Mouse (Mus musculus) left cerebral cortex, postnatal 14 days (tissue): ENCODE measurements around the gene Gm11172. TPM values are rescaled to one million over a fixed set of nuclear protein-coding genes. Genes with fewer than 3 reads are reported as not detected.
A peak's percentile ranks its signal among the peaks of the same experiment; 100 is the strongest.
"Not testable (repeated sequence)": the region's sequence is repeated elsewhere in the genome, so short reads cannot be mapped to it uniquely, and the experiment has no call there.

ENCODE experiments used
- DNase-seq, 2 experiments: peaks; one replicate each; pipeline ENCODE4 v3.0.0; 2021 to 2022; ENCODE audit warnings: low spot score in 2 of 2, mixed read lengths in 1 of 2
- intact Hi-C: fragments of 180-260 bp; cut with DNase I; formaldehyde crosslinking; loops from one replicate; pipeline ENCODE4 v1.15.1; 2025
- total RNA-seq, 2 experiments: library from RNA; stranded (reverse); gene quantifications; 2 replicates each; pipeline ENCODE4 v1.2.3; 2021

The Gm11172 gene
- total RNA-seq, 2 experiments from 2014 or later, result not detected

- intact Hi-C loops, result loop anchor here (2.0 to 5.0 kb wide), 2 partner anchors 117 to 211 kb away; no protein-coding TSS in a partner anchor
- DNase-seq, result peak; percentile 36 to 51
Observed at GRCm38 (mm10) chr16:10783883-10784792, 28.6 kb upstream of the Gm11172 start.

DNA sequence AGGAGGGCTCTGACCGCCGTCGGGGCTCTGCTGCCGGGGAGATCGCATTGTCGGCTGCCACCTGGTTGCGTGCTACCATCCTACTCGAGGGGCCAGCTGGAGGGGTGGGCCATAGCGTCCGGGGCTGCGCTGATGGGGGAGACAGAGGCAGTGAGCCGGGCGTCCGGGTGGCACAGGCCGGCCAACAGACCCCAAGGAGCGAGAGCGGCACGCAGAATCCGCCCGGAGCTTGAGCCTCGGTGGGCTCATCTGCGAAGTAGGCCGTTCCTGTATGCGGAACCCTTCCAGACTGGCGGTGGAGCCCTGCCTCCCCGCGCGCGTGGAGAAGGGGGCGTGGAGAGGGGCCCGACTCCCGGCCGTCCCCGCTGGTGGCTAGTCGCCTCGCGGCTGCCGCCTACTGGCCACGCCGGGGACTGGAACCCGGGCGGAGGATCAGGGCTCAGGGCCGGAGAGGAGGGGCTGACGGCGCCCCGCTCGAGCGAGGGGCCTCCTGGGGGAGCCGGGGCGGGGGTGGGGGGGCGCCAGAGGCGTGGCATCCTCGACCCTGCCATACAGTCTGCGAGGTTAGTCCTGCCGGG, 27.8 kb upstream of the Gm11172 start:
- peak; percentile 87 to 88 for DNase-seq
- intact Hi-C loops, result loop anchor here (2.0 to 5.0 kb wide), 5 partner anchors 52 to 212 kb away; partner anchors contain the start of gene Rmi2

DNA sequence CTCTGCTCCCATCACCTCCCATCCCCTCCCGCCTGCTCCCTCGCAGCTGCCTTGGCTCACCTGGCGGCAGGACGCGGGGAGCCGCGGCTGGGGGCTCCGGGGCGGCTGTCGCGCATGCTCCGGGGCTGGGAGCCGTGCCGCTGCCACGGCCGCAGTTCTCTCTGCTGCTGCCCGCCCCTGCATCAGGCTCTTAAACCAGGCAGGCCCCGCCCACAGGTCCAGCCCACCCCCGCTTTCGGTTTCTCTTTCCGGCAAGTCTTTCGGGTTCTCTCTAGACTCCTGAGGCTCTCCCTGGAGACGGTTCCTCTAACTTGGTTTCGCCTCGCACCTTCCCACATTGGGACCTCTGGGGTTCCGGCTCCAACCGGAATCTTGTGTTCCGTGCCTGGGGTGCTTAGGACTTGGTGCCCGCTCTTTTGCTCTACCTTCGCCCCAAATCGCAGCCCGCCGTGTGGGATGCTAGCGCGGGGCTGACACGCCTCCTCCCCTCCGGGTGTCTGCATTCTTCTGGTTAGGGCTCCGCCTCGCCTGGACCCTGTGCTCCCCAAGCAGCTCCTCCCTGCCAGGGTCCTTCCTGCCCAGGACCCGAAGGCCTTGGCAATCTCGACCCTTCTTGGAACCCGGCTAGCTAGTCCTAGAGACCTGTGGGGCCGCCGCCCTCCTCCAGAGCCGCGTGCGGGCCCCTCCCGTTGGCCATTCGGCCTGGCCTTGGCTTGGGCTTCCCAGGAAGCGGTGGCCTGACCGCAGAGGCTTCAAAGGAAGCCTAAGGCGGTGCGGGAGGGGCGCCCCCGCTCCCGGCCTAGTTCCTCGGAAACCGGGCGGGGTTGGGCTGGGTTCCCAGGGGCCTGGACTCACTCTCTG, 27.1 kb upstream of the Gm11172 start, which contains the start of gene Socs1:
Gene Socs1 (minus strand): TSS at position 166 of the 861 bp plus-strand sequence.
- intact Hi-C loops, result loop anchor here (2.0 to 5.0 kb wide), 4 partner anchors 52 to 213 kb away; partner anchors contain the start of gene Rmi2
- DNase-seq, result peak; percentile 81 to 82

DNA sequence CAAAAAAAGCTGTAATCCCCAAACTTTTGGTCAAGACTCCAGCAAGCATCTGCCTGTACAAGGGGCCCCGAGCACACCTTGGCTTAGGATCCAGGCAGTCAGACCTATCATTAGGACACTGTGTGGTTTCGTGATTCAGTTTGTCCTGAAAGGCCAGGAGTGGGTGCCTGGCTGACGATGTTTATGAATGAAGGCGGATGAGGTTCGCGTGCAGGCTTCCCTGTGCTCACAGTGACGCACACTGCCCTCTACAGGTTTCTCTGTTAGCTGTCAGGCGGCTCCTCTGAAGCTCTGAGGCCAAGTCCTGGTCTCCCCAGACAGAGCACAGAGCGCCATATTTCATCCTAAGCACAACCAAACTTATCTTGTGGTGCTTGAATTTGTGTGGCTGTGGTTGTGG, 26.4 kb upstream of the Gm11172 start:
- intact Hi-C loops, result loop anchor here (5.0 kb wide), 3 partner anchors 51 to 199 kb away; partner anchors contain the start of gene Rmi2
- peak; percentile 83 to 90 for DNase-seq

DNA sequence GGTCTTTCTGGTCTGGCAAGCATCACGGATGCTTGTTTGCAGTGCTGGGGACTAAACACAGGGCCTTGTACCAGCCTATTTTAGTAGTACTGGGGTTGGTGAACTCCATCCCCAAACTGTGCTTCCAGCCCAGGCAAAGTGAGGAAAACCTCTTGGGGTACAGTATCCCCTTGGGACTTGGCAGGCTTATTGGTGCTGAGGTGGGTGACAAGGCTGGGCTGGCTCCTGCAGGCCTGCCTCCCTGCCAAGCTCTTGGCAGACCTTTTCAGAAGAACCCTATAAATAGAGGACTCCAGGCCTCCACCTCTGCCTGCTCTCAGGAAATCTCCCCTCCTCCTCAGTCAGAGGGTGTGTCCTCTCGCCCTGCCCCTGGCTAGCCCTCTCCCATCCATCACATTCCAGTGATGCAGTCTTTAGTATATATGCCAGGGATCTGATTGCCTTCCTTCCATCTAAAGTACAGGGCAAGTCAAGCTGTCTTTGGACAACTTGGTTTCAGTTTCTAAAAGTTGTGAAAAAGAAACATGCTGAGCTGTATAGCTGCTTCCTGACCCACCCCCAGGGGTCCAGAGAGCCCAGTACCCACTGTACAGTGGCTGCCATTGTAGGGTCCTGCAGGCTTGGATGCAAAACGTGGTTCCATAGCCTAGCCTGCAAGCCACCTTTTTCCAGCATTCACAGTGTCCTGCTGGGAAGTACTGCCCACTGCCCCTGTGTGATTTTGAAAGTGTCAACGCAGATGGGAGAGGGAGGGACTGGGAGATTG, 25.8 kb upstream of the Gm11172 start:
- intact Hi-C loops, result loop anchor here (5.0 kb wide), 3 partner anchors 50 to 200 kb away; partner anchors contain the start of gene Rmi2
- DNase-seq, result no peak

DNA sequence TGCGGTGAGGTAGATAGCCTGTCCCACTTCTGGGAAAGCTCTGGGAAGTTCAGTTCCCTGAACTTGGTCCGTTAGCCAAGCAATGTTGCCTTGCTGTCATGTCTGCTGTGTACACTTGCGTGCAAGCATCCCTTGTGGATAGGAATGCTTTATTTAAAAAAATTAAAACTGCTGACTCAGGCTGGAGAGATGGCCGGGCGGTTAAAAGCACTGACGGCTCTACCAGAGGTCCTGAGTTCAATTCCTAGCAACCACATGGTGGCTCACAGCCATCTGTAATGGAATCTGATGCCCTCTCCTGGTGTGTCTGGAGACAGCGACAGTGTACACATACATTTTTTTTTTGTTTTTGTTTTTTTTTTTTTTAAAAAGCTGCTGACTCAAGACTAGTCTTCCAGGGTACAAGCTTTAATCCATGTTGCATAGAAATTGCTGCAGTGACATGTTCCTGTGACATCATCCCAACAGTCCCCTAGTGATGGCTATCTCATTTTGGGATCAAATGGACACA, 25.1 kb upstream of the Gm11172 start:
- no peak for DNase-seq
- intact Hi-C loops, result loop anchor here (5.0 kb wide), 3 partner anchors 50 to 200 kb away; partner anchors contain the start of gene Rmi2

- intact Hi-C loops, result loop anchor here (5.0 kb wide), 3 partner anchors 49 to 201 kb away; partner anchors contain the start of gene Rmi2
Observed at GRCm38 (mm10) chr16:10788271-10788670, 24.4 kb upstream of the Gm11172 start, which contains the start of gene Tnp2. Gene Tnp2 (minus strand): TSS chr16:10788660.

GRCm38 (mm10) chr16:10788866-10789265, 23.8 kb upstream of the Gm11172 start:
- intact Hi-C loops, result loop anchor here (5.0 kb wide), 3 partner anchors 48 to 202 kb away; partner anchors contain the start of gene Rmi2
- no peak for DNase-seq

More at GRCm38 (mm10) chr16:10788271-10788670, 24.4 kb upstream of the Gm11172 start, which contains the start of gene Tnp2:
- DNase-seq, result no peak

- intact Hi-C loops, result no loop called here
- no peak for DNase-seq
Observed at GRCm38 (mm10) chr16:10790702-10791101, 22.0 kb upstream of the Gm11172 start, which contains the start of gene Prm3. Gene Prm3 (minus strand): TSS chr16:10790914.

- intact Hi-C loops, result no loop called here
- no peak for DNase-seq
Observed at GRCm38 (mm10) chr16:10796034-10796433, 16.7 kb upstream of the Gm11172 start, which contains the start of gene Prm2. Gene Prm2 (minus strand): TSS chr16:10796134.

DNA sequence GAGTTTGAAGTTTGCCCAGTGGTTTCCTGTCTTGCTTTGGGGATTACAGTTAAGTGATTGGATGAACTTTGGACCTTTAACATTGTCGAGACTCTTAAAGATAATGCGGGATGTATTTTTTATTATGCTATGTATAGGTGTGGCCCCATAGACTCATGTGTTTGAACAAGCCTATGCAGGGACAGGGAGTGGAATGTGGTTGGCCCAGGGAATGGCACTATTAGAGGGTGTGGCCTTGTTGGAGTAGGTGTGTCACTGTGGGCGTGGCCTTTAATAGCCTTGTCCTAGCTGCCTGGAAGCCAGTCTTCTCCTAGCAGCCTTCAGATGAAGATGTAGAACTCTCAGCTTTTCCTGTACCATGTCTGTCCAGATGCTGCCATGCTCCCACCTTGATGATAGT, 10.3 kb upstream of the Gm11172 start:
- intact Hi-C loops, DNase-seq: not testable (repeated sequence)

DNA sequence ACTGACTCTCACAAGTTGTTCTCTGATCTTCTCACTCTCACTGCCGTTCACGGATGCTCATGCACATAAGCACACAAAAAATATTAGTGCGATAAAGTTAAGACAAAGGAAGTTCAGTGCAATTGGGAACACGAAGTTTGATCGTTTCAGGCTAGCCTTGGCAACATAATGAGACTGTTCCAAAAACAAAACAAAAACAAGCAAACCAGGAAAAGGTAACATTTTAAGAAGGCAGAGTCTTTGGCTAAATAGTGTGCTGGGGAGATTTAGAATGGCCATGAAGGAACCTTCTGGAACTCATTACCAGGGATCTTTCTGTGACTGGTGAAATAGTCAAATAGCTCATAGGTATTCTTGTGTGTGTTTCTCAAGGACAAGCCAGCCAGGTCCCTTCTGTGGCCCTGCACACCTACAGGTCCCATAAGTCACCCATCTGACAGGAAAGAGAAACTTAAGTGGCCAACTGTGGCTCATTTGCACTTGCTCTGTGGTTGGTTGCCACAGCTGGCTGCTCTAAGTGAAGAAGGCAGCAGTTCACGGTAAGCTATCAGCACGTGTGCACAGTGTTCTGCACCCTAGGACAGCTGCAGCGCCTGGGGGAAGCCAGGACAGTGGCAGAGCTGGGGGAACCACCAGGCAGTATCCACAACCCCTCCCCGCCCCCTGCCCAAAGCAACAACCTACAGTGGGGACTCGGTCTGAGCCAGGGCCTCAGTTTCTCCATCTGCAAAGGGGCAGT, 6.8 kb upstream of the Gm11172 start, which contains the start of gene Prm1:
Gene Prm1 (minus strand): TSS at position 51 of the 739 bp plus-strand sequence.
- intact Hi-C loops, result no loop called here
- DNase-seq, result no peak

GRCm38 (mm10) chr16:10810376-10810775, 2.3 kb upstream of the Gm11172 start:
- intact Hi-C loops, result no loop called here

DNA sequence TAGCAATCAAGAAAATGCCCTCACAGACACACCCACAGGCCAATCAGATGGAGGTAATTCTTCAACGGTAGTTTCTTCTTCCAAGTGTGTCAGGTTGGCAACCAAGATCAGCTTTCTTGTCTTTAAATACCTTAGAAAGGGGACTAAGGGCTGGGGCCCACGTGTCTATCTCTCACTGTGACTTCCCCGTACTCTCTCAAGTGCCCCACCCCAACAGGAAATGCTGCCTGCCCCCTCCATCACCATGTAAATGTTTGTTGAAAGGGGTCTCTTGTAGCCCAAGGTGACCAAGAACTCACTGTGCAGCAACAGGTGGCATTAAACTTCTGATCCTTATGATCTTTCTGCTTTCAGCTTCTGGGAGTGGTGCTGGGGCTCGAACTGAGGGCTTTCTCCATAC, 1.0 kb downstream of the Gm11172 start:
- intact Hi-C loops, result no loop called here
- DNase-seq, result no peak

More at GRCm38 (mm10) chr16:10810376-10810775, 2.3 kb upstream of the Gm11172 start:
- DNase-seq, result no peak

- intact Hi-C loops, result no loop called here
- no peak for DNase-seq
Observed at GRCm38 (mm10) chr16:10814864-10815263, 2.1 kb downstream of the Gm11172 start.

DNA sequence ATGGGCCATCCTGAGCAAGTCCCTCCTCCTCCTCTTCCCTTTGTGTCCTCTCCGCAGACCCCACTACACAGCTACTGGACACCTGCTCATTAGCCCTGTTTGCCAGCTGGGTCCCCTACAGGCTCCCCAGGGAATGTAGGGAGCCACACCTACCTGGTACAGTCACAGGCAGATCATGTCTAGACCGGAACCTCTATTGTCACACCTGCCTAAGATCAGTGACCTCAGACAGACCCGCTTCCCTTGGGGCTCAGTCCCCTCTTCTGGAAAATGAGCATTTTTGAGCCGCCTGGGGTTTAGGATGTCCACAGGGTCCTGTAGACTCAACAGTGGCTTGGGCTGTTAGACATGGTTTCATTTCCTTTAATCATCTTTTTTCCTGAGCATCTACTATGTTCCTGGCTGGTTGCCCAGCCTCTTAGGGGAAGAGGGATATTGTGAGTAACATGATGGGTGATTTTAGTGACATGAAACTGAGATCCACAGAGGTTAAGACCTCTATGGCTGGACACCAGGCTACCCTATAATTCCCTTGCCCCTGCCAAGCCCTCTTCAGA, 5.9 kb downstream of the Gm11172 start:
- intact Hi-C loops, result no loop called here
- no peak for DNase-seq

- no peak for DNase-seq
- intact Hi-C loops, result no loop called here
Observed at GRCm38 (mm10) chr16:10819966-10820365, 7.3 kb downstream of the Gm11172 start.
